19 mouse cellular contexts compared by ENCODE assay signal in the genomic region with DNA sequence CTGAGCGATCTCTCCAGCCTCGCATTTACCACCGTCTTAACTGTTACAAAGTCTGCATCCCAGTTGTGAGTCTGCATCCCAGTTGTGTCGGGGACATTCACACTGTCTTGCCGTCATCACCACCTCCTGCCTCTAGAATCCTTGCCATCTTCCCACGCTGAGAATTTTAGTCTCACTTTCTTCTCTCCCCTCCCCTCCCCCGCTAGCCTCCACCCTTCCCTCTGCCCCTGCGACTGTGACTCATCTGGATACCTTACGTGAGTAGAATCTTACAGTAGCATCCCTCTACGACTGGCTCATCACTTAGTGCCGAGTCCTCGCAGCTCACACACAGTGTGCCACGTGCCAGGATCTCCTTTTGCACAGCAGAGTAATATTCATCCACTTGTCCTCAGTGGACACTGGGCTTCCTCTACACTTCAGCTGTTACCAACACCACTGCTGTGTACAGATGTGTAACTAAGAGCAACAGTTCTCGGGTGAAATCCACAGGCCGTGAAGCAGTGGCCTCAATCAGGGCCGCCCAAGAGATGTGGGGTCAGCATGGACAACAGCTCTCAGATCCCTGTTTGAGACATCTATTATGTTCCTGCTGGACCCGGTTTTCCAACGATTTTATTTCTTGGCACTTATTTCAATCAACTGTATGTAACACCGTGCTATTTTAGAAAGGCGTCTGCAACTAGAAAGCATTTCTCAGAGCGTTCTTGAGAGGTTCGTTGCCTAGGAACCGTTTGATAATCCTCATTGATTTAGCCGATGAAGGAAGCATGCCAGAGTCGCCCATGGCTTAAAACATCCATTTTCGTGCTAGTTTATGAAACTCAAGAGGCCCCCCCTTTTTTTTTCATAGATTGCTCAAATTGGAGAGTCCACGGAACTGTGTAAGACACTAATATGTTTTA. TPM values are rescaled to one million over a fixed set of nuclear protein-coding genes. Genes with fewer than 3 reads are reported as not detected.
DNase-seq lines count a peak whose midpoint lies in the region; ATAC-seq and TF ChIP-seq lines count a peak whose summit lies in the region.
"Had no signal": no experiment of that assay in that cellular context is flagged by ENCODE, and none has a peak within 500 bp of the region (broad histone marks: within the 10 kb centered on the region; RNA-seq: fewer than 3 reads in every experiment).

No protein-coding gene starts in this region.

- no peak overlapping the region for H3K4me3 ChIP-seq in layer of hippocampus, adult 2 months
- no peak overlapping the region for H3K4me3 ChIP-seq in forebrain, postnatal 0 days (ENCODE audit: low read depth, low read length)

- ATAC-seq in forebrain, postnatal 0 days = peak; percentile 86
- ATAC-seq: CD4-positive, CD25-positive, alpha-beta regulatory T cell, adult 4 months; lung, postnatal 0 days had no signal

- H3K27ac ChIP-seq in layer of hippocampus, adult 2 months = peak overlapping the region; percentile 21; the same call in 1 of the 2 replicates
- H3K27ac ChIP-seq in forebrain, postnatal 0 days (ENCODE audit: low read depth, low read length) = peak overlapping the region; percentile 66

- no peak overlapping the region for H3K9ac ChIP-seq in forebrain, postnatal 0 days

- no peaks in the 10 kb centered on the region for H3K9me3 ChIP-seq in forebrain, postnatal 0 days (ENCODE audit: low read length)

- no peaks in the 10 kb centered on the region for H3K4me1 ChIP-seq in forebrain, postnatal 0 days (ENCODE audit: insufficient read depth)

- no peak for TF ChIP-seq POLR2A in brain, embryonic 14.5 days (IDR thresholded peaks at IDR 0.05; ENCODE audit: borderline replicate concordance, extremely low read depth, insufficient read depth, insufficient read length, poor library complexity, severe bottlenecking)

- WGBS in forebrain, postnatal 0 days = 57% methylated on average over 27 of the region's 27 CpGs

- no peaks in the 10 kb centered on the region for H3K36me3 ChIP-seq in forebrain, postnatal 0 days (ENCODE audit: insufficient read depth)

- 0 out of 2 replicates have a peak overlapping the region, but pooled peaks have one; percentile 15 for H3K4me2 ChIP-seq in forebrain, postnatal 0 days (ENCODE audit: low read depth)

- peak in 1 of 2 experiments; percentile 49 for DNase-seq in layer of hippocampus, adult 2 months (ENCODE audit: low spot score in 2 of 2)
- DNase-seq in layer of hippocampus, postnatal 36 days = no peak
- DNase-seq in brain, embryonic 14.5 days (ENCODE audit: low read depth) = peak; percentile 70
- peak; percentile 70 for DNase-seq in forebrain, postnatal 0 days
- DNase-seq in right cerebral cortex, adult 2 months (ENCODE audit: low spot score in 2 of 2) = peak; percentile 24 to 38
- no peak for DNase-seq in cerebellum, adult 9-10 months
- no peak for DNase-seq in B cell, adult 2 months
- DNase-seq: adrenal gland, postnatal 14 days; cerebellum, postnatal 25 days; gastrocnemius, postnatal 25 days; heart, postnatal 10 days; kidney, adult 9 months had no signal

- H3K27me3 ChIP-seq in forebrain, postnatal 0 days (ENCODE audit: insufficient read depth, low read length) = no peaks in the 10 kb centered on the region

- no peak for TF ChIP-seq CTCF in layer of hippocampus, adult 2 months (conservative IDR thresholded peaks at IDR 0.05)
- TF ChIP-seq CTCF in brain, embryonic 14.5 days (IDR thresholded peaks at IDR 0.05; ENCODE audit: borderline replicate concordance, extremely low read depth, insufficient read depth, insufficient read length) = no peak
- no peak for TF ChIP-seq CTCF in forebrain, postnatal 0 days (IDR thresholded peaks at IDR 0.05; ENCODE audit: low read depth)

RNA-seq across cellular contexts. Expression of a gene that starts 13.4 kb away (rescaled TPM):
- total RNA-seq in layer of hippocampus, adult 2 months (2021) = 10 to 100 TPM; 37.1 to 45.2 TPM
- 10 to 100 TPM; 37.6 to 38.1 TPM for total RNA-seq in layer of hippocampus, postnatal 36 days (2021)
- 17.9 and 19.2 TPM in 2 replicates for polyA plus RNA-seq in brain, embryonic 14.5 days (2012; rRNA removed)
- total RNA-seq in forebrain, postnatal 0 days (2014; rRNA removed) = 38.7 and 50.9 TPM in 2 replicates
- polyA plus RNA-seq in forebrain, postnatal 0 days (2015; fragmentation: Nextera tagmentation; extraction: Ambion mirVana) = 39.5 and 42.8 TPM in 2 replicates
- total RNA-seq: gastrocnemius, postnatal 25 days; heart, postnatal 10 days; megakaryocyte, adult 5-6 weeks had no signal
- polyA plus RNA-seq: CD4-positive, CD25-positive, alpha-beta regulatory T cell, adult 4 months; large intestine, adult 2 months; lung, postnatal 0 days had no signal

RNA-seq across cellular contexts. Expression of a gene that starts 42.5 kb away (rescaled TPM):
- total RNA-seq in layer of hippocampus, adult 2 months (2021) = not detected
- total RNA-seq in layer of hippocampus, postnatal 36 days (2021) = not detected
- polyA plus RNA-seq in brain, embryonic 14.5 days (2012; rRNA removed) = not detected in 2 replicates
- total RNA-seq in forebrain, postnatal 0 days (2014; rRNA removed) = not detected in 2 replicates
- polyA plus RNA-seq in forebrain, postnatal 0 days (2015; fragmentation: Nextera tagmentation; extraction: Ambion mirVana) = not detected in 2 replicates
- total RNA-seq: adrenal gland, postnatal 14 days; gastrocnemius, postnatal 25 days; heart, postnatal 10 days; left cerebral cortex, adult 8-10 months; liver, adult 2 months; megakaryocyte, adult 5-6 weeks had no signal
- polyA plus RNA-seq: CD4-positive, CD25-positive, alpha-beta regulatory T cell, adult 4 months; embryonic facial prominence, embryonic 11.5 days; large intestine, adult 2 months; liver, adult 2 months; lung, postnatal 0 days had no signal

Comparison
In these comparisons a context has a peak if more than half of its experiments do, and no peak if none do; other contexts are left out.
1. DNase-seq: peak in brain, embryonic 14.5 days (single experiment), forebrain, postnatal 0 days (single experiment) and right cerebral cortex, adult 2 months (2 of 2); none in layer of hippocampus, postnatal 36 days (0 of 2), cerebellum, adult 9-10 months (single experiment) and B cell, adult 2 months (0 of 2).